Mouse (Mus musculus) layer of hippocampus, postnatal 10 days (tissue): ENCODE data around the gene Eif4e3. TPM values are rescaled to one million over a fixed set of nuclear protein-coding genes. Genes with fewer than 3 reads are reported as not detected.

Source experiments
- DNase-seq, 2 experiments: peaks; one replicate each; pipeline ENCODE4 v3.0.0; 2021; ENCODE audit warnings: low spot score in 2 of 2
- total RNA-seq, 2 experiments: library from RNA; stranded (reverse); gene quantifications; 2 replicates each; pipeline ENCODE4 v1.2.3; 2021

Eif4e3 gene
- total RNA-seq, 2 experiments from 2014 or later = 18.4 to 20.3 TPM

GRCm38 (mm10) chr6:99625306-99625705 is 41.3 kb downstream of the Eif4e3 start:
- DNase-seq = no peak

GRCm38 (mm10) chr6:99624542-99624941 is 42.0 kb downstream of the Eif4e3 start:
- no peak for DNase-seq

- DNase-seq = peak; percentile 48 to 60
Observed at GRCm38 (mm10) chr6:99623641-99624040, 42.9 kb downstream of the Eif4e3 start.

GRCm38 (mm10) chr6:99621167-99621566 is 45.4 kb downstream of the Eif4e3 start:
- DNase-seq = no peak

GRCm38 (mm10) chr6:99620471-99620870 is 46.1 kb downstream of the Eif4e3 start:
- DNase-seq = no peak

GRCm38 (mm10) chr6:99619964-99620363 is 46.6 kb downstream of the Eif4e3 start:
- DNase-seq = no peak

GRCm38 (mm10) chr6:99619466-99619865 is 47.1 kb downstream of the Eif4e3 start:
- DNase-seq = no peak

GRCm38 (mm10) chr6:99617867-99618266 is 48.7 kb downstream of the Eif4e3 start:
- DNase-seq = no peak

GRCm38 (mm10) chr6:99617415-99617814 is 49.2 kb downstream of the Eif4e3 start:
- DNase-seq = no peak

- DNase-seq = peak in 1 of 2 experiments; percentile 11
Observed at GRCm38 (mm10) chr6:99615272-99615751, 51.3 kb downstream of the Eif4e3 start.

GRCm38 (mm10) chr6:99614566-99615271 is 51.9 kb downstream of the Eif4e3 start:
- DNase-seq = peak; percentile 29 to 44

GRCm38 (mm10) chr6:99611866-99612265 is 54.7 kb downstream of the Eif4e3 start:
- DNase-seq = peak; percentile 23 to 40

GRCm38 (mm10) chr6:99610454-99611427 is 55.8 kb downstream of the Eif4e3 start:
- no peak for DNase-seq

- DNase-seq = no peak
Observed at GRCm38 (mm10) chr6:99606079-99606478, 60.5 kb downstream of the Eif4e3 start.

GRCm38 (mm10) chr6:99604758-99605157 is 61.8 kb downstream of the Eif4e3 start:
- no peak for DNase-seq

- no peak for DNase-seq
Observed at GRCm38 (mm10) chr6:99602434-99602833, 64.1 kb downstream of the Eif4e3 start.

- DNase-seq = peak in 1 of 2 experiments; percentile 19
Observed at GRCm38 (mm10) chr6:99600886-99601285, 65.7 kb downstream of the Eif4e3 start.

- peak; percentile 58 to 61 for DNase-seq
Observed at GRCm38 (mm10) chr6:99600168-99600793, 66.3 kb downstream of the Eif4e3 start.

GRCm38 (mm10) chr6:99599651-99600050 is 66.9 kb downstream of the Eif4e3 start:
- DNase-seq = peak in 1 of 2 experiments; percentile 28

GRCm38 (mm10) chr6:99599229-99599628 is 67.3 kb downstream of the Eif4e3 start:
- peak in 1 of 2 experiments; percentile 41 for DNase-seq

- DNase-seq = no peak
Observed at GRCm38 (mm10) chr6:99577040-99577439, 89.5 kb downstream of the Eif4e3 start.
